Mouse (Mus musculus) frontal cortex, postnatal 14 days (tissue): ENCODE data around the gene Hnf4a.

Experiments used
- DNase-seq, 2 experiments: peaks; one replicate each; pipeline ENCODE4 v3.0.0; 2022; ENCODE audit warnings: low spot score in 2 of 2

Gene Hnf4a

DNA sequence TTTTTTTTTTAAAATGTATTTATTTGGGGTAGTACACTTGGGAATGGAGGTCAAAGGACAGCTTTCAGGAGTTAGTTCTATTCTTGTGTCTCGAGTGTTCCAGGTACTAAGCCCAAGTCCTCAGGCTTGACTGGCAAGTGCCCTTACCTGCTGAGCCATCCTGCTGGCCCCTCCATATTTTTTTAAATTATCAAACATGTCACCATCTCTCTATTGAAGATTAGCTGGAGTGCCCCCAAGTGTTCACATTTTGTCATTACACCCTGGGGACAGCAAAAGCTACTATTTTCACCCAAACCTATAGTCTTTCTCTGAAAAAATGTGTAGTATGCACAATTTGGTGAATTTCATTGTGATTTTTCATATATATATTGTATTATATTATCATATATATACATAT lies 85.5 kb downstream of the Hnf4a start:
- DNase-seq = no peak

DNA sequence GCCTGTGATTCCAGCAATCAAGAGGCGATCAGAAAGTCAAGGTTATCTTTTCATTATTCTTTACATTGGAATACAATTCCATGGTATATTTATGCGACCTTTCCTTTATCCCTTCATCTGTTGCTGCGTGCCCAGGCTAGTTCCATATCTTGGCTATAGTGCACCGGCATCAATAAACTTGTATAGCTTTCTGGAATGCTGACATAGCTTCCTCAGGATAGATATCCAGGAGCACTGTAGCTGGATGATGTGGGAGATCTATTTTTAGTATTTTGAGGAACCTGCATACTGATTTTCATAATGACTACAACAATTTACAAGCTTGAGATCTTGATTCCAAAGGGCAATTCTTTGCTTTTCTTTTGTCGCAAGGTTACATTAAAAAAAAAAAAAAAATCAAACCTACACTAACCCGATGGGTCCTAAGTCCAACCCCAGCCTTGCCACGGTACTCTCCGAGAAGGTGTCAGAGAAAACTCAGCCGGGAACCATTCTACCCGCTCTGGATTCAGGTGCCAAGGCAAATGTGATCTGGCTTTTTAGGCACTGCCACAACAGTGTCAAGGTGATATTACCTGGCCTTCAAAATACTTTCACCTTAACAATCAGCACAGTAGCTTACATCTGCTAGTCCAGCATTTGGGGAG lies 87.2 kb downstream of the Hnf4a start:
- no peak for DNase-seq

DNA sequence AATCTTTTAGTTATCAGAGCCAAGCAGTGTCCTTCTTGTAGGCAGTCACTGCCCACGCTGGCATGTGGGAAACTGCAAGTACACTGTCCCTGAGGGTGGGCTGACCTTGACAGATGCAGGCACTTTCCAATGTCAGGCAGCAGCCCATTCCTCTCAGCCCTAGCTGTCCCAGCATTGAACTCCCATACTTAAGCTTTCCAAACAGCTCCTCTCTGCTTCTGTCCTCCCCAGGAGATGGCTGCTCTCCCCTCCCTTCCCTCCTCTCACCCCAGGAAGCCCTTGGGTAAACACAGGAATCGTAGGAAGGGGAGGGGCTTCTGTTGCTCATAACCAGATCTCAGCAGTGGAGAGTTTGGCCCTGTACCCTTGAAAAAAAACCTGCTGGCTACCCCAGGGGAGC lies 88.5 kb downstream of the Hnf4a start:
- no peak for DNase-seq

DNA sequence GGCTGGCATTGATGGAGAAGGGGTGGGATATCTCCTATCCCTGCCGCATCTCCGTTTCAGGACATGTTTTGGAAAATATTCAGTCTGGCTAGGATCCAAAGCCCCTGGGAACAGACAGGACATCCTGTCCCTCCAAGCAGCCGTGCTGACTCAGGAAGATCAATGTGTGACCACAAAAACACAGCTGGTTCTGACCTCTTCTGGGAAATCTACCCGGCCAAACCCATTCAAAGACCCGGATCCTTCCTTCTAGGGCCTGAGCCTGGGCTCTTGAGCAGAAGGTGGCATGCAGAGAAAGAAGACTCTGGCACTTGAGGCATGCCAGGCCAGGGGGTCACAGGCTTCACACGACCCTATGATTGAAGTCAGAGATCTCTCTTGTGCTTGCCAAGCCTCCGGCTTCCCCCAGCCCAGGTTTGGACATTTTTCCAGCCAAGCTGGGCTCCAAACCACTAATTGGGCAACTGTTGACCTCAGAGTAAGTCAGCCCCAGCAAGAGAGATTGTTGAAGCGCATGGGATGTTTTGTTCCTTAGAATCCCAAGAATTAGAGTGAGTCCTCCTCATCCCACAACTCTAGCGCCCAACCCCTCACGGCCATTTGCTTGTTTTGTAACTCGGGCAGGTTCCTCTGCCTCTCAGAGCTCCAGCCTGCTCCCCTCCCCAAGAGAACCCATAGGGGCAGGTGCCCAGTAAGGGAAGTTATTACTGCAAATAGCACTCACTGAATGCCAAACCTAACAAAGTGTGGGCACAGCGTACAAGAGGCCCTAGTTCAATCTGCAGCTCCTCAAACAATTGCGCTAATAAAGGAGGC lies 89.7 kb downstream of the Hnf4a start:
- no peak for DNase-seq

DNA sequence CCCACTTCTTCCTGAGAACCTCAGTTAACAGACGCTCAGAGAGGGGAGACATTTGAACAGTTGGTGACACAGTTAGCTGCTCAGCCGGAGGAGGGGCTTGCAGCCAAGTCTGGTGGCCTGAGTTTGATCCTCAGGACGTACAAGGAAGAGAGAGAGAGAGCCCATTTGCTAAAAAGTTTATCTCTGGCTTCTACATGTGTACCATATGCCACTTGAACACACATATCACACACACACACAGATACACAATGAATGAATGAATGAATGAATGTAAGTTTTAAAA lies 90.2 kb downstream of the Hnf4a start:
- DNase-seq = no peak

DNA sequence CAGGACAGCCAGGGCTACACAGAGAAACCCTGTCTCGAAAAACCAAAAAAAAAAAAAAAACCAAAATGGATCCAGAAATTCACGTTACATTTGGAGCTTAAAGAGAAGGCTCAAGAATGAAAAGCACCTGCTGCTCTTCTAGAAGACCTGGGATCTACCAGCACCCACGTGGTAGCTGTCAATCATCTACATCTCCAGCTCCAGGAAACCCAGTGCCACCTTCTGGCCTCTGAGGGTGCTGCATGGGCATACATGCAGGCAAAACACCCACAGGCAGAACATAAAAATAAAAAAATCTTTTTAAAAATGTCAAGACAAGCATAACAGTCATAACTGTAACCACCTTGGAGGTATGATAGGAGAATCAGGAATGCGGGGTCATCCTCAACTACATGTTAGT lies 91.1 kb downstream of the Hnf4a start:
- peak in 1 of 2 experiments; percentile 35 for DNase-seq

DNA sequence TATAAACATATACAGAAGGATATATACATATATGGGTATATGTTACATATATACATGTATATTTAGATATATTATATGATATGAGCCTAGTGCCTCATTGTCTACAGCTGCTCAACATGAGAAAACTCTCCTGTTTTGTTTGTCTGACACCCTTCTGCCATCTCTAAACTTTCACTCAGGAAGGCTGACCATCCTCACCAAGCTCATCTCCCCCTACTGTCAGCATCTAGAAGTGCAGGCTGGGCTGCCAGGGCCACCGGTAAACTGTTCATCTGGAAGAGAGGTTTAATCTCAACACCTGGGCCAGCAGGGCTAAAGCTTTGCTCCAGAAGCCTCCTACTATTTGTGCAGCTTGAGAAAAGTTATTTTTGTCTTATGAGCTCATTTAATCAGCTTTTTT lies 92.6 kb downstream of the Hnf4a start:
- peak in 1 of 2 experiments; percentile 36 for DNase-seq

DNA sequence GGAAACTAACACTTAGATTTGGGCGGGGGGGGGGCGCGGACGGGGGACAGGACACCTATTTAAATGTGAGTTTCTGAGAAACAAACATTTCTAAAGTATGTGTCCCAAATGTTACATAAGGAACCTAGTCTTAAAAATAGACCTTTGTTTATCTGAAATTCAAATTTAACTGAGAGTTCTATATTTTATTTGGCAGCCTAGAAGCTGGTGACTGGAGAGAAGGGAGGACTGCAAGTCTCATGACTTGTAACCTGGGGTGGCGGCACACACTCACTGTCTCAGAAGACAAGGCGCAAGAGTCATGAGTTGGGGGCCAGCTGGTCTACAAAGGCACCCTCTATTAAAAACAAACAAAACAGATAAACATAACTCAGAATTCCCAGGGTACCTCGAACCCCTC lies 94.5 kb downstream of the Hnf4a start:
- no peak for DNase-seq

DNA sequence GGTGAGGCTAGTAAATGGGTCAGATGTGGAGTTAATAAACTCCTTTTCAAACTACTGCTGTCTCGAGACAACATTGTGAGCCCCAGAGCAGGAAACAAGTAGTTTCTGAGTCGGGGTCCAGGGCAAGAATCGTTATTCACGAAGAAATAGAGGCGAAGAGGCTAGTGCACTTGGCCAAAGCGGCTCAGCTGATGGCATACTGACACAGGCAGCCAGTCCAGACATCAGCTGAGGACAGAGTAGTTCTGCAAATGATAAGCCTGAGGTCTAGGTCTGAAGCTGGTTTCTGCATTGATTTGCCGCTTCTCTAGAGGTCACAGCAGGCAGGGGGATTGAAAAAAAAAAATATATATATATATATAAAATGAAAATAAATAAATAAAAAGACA lies 95.1 kb downstream of the Hnf4a start:
- no peak for DNase-seq

DNA sequence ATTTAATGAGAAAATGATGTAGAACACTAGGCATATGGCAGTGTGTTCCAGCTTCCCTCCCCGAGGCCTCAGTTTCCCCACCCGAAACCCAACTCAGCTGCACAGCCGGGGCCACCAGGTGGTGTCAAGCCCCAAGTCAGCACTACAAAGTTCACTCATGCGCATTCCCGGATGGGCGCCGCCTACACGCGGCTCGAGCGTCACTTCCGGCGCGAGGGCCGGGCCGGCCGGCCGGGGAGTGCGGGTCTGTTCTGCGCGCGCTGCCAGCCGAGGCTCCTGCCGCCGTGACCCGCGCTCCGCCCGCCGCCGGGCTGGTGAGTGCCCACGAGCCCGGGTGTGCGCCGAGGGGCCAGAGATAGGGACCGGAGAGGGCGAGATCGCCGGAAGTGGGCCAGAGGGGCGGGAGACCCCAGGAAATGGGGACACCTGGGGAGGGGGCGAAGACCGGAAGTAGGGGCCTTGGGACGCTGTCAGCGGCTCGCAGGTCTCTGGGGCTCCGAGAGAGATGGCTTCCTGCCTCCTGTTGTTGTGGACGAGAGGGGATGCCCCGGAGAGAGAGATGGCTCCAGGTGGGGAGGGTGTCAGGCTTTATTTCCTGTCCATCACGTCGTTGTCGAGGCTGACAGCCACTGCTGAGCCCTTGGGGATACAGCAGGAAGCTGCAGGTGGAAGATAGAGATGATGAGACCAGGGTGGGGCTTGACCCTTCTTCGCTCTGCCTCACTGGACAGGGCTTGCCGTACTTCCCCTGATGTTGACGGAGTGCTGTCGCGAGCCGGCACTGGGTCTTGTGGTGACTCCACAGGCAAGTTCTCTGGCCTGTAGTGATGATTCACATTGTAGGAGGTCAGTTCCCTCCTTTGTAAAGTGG lies 95.7 kb downstream of the Hnf4a start, which contains the start of gene Ttpal:
Ttpal (plus strand) TSS at position 214 of the 871 bp plus-strand sequence.
- DNase-seq = peak; percentile 73 to 80

DNA sequence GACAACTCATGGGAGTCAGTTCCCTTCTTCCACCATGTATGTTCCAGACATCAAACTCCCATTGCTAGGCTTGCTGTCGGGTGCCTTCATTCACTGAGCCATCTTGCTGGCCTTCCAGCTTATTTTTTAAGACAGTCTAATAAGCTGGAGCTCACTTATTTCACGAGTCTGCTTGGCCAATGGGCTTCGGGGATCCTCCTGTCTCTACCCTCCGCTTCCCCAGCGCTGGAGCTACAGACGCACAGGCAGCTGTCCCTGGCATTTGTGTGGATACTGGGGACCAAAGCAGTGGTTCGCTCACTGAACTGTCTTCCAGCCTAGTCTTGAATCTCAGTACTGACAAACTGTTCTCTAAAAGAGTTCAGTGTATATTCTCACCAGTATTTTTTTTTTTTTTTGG lies 99.6 kb downstream of the Hnf4a start:
- no peak for DNase-seq

DNA sequence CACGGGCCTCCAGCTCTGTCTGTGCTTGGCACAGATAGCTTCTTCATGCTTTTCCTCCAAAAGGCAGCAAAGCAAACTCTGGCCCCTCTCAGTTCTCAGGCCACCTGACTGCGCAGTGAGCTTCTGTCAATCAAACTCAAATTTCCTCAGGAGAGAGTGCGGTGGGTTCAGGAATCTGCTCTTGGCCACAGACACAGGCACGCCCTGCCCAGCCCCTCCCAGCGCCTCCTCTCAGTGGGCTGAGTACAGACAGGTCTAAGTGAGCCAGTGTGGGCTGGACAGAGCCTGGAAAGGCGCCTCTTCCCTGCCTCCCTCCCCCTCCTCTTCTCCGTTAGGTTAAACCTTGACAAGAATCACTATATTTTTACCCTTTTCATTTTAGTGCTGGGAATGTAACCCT lies 101.4 kb downstream of the Hnf4a start:
- no peak for DNase-seq

DNA sequence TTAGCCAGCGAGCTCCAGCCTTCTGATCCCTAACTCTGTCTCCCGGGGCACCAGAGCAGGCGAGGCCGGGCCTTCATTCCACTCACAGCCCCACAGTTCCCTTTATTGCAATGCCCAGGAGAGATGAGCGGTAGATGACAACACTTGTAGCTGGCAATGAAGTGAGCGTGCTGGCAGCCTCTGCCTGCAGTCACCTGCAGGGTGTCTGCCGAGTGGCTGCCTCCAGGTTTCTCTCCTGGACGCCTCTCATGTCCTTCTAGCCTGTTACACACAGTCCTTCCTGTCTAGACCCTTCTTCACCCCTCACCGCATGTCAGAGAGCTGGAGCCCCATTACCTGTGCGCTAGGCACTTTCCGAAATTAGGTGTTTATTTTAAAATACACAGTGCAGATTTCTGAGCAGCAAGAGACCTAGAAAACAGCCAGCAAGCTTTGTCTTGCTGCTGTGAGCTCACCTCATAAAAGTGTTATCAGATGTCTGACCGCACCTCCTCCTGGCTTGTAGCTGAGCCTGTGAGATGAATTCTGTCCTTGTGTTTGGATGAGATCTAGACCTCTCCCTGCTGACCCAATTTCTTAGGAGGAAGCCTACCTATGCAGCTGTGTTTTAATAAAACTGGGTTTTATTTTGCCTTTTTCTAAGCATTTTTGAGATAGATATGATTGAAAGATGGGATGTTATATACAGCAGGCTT lies 102.8 kb downstream of the Hnf4a start:
- DNase-seq = no peak

DNA sequence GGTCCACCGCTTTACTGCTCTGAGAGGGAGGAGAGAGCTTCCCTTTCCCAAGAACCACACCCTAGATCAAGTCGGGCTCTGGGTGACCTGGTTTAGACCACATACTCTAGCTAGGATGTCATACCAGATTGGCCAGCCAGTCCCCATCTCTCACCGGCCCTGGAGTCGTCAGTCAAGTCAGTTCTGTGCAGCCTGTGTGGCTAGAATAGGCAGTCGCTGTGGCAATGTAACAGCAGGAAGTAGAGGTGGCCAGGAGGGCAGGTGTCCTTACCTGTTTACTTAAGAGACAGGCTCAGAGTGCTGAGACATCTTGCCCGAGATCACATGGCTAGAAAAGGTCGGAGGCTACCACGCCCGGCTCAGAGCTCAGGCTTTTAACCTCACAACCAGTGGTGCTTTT lies 104.6 kb downstream of the Hnf4a start:
- DNase-seq = no peak

DNA sequence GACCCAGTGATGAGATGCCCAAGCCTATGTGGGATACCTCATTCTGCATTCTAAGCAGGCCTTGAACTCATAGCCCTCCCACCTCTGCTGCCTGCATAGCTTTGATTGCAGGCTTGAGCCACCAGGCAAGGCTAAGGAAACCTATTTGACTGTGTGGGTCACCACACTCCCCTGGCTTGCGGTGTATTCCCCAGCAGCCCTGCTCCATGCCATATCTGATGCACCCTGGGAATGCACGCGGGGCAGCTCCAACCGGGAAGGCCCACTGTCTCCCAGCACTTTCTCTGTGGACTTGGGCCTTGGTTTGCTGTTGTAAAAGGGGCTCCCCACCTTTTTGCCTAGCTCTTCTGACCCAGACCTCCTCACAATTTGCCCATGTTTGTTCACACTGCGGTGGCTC lies 106.6 kb downstream of the Hnf4a start:
- DNase-seq = no peak

DNA sequence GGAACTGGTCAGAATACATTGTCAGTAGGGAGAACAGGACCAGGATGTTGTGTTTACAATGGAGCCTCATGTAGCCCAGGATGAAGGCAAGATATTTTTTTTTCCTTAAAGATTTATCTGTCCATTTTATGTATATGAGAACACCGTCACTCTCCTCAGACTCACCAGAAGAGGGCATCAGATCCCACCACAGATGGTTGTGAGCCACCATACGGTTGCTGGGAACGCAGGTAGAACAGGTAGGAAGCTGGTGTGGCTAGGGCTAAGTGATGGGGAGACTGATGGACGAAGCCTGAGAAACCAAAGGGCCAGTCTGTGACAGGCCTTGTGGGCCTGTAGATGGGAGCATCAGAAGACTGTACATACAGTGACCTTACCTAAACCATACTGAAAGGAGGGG lies 107.4 kb downstream of the Hnf4a start:
- DNase-seq = no peak

DNA sequence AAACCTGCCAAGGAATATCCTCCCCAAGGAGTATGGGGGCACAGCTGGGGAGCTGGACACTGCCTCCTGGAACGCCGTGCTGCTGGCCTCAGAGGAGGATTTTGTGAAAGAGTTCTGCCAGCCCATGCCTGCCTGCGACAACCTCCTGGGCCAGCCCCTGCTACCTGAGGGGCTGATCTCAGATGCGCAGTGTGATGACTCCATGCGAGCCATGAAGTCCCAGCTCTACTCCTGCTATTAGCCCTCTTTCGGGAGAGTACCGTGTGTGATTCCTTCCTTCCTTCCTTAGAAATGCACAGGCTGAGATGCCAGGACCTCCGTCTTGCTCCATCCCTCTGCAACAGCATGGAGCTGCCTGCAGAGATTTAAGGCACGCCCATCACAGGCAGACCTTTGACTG lies 108.8 kb downstream of the Hnf4a start:
- DNase-seq = no peak

DNA sequence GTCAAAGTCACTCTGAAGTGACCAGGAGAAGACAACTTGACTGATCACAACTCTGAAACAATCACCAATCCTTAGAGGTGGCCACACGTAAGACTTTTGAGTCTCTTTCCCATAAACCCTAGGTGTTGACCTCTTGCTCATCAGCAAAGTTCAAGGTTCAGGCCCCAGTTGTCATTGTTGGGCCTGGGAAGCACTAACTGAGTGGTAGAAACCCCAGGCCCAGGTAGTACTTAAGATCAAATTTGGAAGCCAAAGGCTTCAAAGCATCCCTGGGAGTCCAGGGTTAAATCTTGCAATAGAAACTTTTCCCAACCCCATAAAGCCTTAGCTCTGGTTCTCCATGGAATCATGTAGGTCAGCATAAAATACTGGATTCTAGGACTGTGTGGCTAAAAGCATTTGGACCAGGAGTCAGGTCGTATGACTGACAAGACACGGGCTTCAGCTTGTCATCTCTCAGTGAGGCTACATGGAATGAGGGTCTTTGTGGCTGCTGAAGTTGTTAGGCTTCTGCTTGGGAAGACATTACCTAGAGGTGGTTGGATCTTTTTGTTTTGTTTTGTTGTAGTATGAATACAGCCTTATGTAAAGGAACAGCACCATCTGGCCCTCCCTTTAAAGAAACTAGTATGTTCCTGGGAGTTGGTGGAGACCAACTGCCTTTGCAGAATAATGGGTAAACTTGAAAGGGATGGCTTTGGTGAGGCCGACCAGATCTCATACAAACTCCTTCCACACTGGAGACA lies 109.5 kb downstream of the Hnf4a start:
- DNase-seq = no peak

DNA sequence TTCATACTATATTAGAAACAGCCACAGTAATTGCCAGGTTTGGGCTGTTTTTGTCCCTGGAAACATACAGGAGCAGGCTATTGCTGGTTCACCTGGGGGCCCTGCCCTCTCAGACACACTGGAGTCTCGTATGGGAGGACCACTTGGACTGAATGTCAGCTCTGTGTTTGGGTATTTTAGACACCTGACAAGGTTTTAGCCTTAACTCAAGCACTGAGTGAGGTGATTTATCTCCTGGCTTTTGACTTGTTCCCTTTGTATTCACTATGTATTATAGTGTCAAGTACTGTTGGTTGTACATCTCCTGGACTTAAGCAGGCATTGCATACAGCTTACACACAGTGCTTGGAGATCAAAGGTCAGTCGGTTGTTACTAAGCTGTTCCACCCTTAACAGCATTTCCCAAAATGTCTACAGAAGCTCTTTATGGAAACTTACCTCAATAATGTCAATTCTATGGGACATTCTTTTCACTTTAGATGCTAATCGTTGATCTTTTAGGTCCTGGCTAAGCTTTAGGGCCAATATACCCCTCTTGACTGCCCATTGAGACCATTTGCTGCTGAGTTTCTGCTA lies 110.1 kb downstream of the Hnf4a start:
- no peak for DNase-seq

DNA sequence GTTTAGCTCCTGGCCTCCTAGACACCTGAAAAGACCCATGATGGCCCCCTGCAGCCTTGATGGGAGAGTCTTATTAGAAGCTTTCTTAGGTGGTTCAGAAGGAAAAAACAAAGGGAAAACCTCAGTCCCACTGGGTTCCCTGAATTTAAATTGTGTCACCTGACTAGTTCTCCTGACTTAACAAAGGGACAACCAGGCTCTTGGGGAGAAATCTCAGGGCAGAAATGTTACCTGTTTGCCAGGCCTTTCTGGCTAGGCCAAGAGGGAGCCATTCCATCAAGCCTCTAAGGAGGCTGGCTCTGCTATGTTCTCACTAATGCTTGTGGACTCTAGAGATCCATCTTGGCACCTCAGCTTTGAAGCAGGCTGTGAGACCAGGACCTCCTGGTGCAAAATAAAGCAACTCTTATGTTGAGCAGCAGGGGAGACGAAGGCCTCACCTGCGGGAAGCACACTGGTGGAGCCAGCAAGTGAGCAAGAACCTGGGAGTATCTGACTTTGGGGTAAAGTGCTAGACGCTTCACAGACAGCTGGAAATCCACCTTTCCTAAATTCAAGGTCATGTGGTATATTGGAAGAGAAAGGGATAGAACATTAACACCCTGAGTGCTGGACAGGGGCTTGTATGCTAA lies 110.7 kb downstream of the Hnf4a start:
- no peak for DNase-seq

DNA sequence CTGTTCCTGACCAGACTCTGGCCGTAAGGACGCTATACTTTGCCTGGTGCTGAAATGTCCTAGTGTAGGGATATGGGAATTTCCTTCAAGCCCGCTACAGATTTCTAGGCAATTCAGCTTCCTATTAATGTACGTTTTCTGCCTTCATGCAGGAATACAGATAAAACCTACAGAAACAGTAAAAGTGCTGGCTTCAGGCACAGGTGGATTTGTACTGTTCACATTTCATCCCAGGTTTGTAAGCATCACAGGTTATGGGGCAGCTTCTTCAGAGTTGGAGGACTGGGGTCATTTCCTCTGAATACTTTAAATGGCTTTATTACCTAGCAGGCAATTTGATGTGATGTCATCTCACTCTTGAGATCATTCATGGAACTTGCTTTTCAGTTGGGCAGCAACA lies 111.3 kb downstream of the Hnf4a start:
- DNase-seq = no peak
